Mouse (Mus musculus): ENCODE measurements at regions not wholly inside any gene's neighbourhood (a gene's known extent, or its start where the extent isn't known, plus 50 kb on each side); places are given as distances from the start of the nearest gene placed in this dataset.

- DNase-seq = no peak
Observed at GRCm38 (mm10) chr13:103460499-103460898, 126.2 kb upstream of the Mast4 start.

DNA sequence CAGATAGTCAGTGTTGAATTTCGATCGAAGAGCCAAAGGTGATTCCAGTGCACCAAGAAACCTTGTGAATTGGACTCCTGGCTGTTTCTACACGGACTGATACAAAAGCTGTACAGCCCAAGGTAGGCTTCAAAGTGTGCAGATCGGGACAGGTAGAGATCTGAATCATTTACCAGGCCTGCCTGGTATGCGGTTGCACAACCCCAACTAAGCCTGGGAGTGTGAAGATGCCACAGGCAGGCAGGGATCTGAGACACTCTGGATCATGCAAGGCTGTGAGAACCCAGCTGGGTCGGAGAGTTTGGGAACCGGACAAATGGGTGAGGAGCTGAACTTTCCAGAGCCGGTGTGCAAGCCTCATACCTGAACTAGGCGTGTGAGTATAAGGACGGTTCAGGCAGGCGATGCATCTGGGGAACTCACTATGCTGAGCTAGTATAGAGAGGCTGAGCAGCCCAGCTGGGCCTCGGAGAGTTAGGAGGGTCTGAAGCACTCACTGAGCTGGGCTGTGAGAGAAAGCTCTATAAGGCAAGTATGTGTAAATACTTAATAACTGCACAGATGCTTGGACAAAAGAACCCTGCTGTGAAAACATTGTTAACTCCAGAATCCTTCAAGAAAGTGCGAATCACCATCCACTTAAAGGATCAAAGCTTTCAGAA lies 125.3 kb upstream of the Mast4 start:
- DNase-seq = no peak

DNA sequence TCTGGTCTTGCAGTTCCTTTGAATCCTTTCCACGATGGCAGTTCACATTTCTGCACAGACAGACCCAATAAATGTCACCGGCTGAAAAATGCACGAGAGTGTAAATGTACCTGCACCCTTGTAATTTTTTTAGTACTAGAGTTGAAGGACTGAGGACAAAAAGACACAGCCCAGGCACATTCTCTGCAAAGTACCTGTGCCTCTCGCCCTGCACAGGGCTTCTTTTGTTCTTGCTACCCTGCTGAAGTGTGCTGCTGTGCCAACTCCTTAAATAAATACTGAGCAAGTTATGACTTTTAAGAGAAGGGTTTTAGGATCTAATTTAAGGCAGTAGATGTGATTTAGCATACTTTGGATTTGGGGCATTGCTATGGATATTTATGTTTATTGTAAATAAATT lies 118.5 kb upstream of the Mast4 start:
- DNase-seq = no peak

GRCm38 (mm10) chr13:103430589-103430988 lies 96.3 kb upstream of the Mast4 start:
- DNase-seq = peak; percentile 29

- no peak for DNase-seq
Observed at GRCm38 (mm10) chr13:103424011-103424410, 89.7 kb upstream of the Mast4 start.

DNA sequence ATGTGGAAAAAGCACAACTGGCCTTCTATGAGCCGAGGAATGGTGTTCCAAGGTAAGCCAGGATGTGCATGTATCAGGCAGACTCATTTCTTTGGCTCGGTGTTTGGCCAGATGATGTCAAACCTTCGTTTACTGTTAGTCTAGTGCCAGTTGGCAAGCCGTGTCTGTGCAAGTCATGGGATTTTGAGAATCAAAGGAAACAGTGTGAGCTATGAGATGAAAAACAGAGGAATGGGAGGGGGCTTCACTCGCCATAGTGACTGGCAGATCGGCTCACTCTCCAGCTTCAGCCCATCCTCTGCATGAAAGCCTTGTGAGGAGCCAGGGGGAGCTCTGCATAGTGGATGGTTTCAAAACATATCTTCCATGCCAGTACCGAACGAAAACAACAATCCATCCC lies 89.1 kb upstream of the Mast4 start:
- DNase-seq = no peak

GRCm38 (mm10) chr13:103422997-103423396 lies 88.7 kb upstream of the Mast4 start:
- DNase-seq = no peak

DNA sequence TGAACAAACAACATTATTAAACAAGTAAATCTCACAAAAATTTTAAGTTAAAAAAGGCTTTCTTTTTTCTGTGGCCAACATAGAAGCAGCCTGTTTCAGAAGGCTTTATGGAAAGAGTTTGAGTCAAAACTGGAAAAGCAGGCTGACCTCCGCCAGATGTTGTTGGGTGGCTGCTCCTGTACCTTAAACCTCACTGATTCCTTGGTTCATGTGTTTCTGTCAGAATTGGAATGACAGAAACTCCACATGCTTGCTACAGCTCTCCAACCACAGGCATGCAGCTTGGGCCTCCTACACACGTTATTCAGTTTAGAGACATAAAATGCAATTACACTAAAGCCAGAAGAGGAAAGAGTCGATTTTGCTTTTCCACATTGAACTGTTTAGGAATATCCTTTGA lies 84.8 kb upstream of the Mast4 start:
- DNase-seq = no peak

DNA sequence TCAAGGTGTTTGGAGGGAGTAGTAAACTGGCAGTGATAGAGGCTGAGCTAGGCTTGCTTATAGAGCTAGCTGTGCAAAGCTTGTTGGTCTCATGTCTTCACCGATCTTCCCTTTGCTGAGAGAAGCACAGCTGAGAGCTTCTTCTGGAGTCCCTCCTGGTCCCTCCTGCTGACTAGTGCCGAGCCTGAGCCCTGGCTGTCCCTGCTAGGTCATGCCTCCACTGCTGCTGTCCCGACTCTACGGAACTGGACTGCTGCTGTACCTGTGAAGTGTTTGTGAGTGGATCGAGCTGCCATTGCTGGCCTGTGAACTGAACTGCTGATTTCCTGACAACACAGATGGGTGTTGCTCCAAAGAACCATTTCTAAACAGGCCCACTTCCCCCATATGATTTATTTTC lies 83.0 kb upstream of the Mast4 start:
- no peak for DNase-seq

GRCm38 (mm10) chr13:103415335-103415734 lies 81.0 kb upstream of the Mast4 start:
- DNase-seq = no peak

GRCm38 (mm10) chr13:103412566-103412965 lies 78.3 kb upstream of the Mast4 start:
- no peak for DNase-seq

DNA sequence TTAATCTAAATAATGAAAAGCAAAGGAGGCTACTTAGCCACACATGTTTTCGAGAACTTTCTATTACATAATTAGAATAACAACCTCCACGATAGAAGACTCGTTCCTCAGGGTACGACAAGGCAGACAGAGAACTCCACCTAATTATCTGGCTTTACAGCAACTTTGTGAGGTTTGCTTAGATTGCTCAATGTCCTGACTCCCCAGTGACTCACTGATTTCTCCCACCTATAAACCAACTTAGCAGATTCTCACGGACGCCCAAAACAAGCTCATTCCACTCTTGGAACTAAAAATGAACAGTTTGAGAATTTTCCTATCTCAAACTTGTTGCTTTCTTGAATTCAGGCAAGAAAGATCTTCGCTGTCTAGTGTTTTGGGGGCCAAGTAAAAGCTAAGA lies 75.0 kb upstream of the Mast4 start:
- DNase-seq = peak; percentile 38

DNA sequence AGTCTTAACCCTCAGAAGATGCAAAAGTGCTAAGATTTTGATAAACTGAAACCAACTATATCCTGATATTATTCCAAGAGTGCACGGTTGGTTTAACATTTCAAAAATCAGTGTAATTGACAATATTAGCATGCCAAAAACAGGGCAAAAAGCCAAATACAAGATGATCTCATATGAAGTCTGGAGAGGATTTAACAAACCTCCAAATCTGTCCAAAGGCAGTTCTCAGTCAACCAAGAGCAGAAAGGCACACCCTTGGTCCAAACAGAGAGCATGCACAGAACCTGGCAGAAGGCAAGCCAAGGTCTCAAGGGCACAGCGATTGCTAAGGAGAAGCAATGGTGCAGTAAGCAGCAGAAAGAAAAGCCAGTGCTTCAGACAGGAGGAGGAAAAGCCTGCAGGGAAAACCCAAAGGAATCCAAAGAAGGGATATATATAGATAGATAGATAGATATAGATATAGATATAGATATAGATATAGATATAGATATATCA lies 62.3 kb upstream of the Mast4 start:
- no peak for DNase-seq

DNA sequence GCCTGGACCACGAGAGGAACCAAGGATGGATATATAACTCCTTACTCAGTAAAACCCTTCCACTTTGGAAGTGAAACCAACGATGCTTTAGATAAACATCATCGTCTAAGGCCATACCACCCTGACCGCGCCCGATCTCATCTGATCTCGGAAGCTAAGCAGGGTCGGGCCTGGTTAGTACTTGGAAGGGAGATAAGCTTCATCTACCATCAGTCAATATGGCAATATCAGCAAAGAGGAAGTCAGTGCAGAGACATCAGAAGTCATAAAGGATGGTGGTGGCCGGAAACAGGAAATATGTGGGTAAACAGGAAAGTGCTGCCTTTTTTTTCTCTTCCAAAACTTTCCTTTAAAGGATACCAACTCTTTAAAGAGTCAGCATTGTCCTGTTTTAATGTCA lies 61.8 kb upstream of the Mast4 start:
- no peak for DNase-seq

- no peak for DNase-seq
Observed at GRCm38 (mm10) chr13:103392581-103392980, 58.3 kb upstream of the Mast4 start.

DNA sequence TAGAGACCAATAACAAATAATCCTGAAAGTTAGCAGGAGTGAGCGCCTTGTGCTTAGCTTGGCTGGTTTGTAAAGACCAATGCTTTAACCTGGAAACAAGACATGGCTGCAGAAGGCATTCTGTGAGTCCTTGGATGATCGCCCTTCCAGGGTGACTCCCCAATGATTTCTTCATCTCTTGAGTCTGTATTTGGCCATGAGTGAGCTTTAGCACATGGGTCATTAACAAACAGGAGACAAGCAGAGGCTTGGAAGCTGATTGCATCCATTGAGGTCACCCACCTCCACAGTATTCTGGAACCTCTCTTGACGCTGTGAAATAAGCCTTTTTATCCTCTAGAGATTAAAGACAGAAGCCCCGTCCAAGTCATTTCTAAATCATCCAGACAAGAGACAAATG lies 57.1 kb upstream of the Mast4 start:
- DNase-seq = no peak

DNA sequence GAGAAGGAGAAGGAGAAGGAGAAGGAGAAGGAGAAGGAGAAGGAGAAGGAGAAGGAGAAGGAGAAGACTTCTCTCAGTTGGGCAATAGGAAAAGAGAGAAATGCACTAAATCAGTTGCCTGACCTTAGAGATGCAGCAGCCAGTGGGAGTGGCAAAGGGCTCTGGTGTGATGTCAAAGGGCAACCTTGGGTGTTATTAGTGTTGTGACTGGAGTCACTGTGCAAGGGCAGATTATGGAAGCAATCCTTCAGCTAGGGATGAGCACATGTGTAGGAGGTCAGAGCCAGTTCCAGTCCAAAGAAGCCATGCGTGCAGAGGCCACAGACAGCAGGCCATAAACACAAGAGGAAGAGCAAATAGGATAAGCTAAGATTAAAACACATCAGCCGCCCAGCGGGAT lies 56.7 kb upstream of the Mast4 start:
- DNase-seq = no peak

DNA sequence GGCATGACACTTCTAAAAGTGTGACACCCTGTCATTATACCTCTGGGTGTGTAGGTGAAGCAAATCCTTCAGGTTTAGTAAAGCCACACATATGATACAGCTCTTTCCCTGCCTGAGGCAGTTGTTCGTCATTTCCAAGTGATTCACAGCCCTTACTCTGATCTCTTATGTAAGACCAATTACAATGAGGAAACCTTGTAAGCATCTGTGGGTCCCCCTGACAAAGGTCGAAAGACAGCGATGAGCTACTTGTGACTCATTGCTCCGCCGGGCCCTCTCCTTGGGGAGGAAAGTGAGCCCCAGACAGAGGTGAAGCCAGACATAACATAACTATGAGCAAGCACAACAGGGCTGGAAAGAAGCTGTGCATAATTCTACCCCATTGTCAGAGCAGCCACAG lies 52.7 kb upstream of the Mast4 start:
- DNase-seq = no peak
